Mouse (Mus musculus) adrenal gland, postnatal 10 days (tissue): ENCODE results near the gene Scaf8. TPM values are rescaled to one million over a fixed set of nuclear protein-coding genes. Genes with fewer than 3 reads are reported as not detected.
"Not testable (repeated sequence)": the region's sequence is repeated elsewhere in the genome, so short reads cannot be mapped to it uniquely, and the experiment has no call there.

Experiments
- DNase-seq: peaks from one replicate; pipeline ENCODE4 v3.0.0; 2021; ENCODE audit warnings: mixed read lengths
- long read RNA-seq, 2 experiments: library from polyadenylated mRNA; stranded (forward); transcript quantifications; one replicate each; pipeline ENCODE4 v2.0.0; 2021
- total RNA-seq, 2 experiments: library from RNA; stranded (reverse); gene quantifications; 2 replicates each; pipeline ENCODE4 v1.2.3; 2021

The Scaf8 gene
- 10 to 100 TPM; 37.8 to 43.7 TPM for total RNA-seq
- long read RNA-seq, experiment 1, partial matches to known transcripts = 4 of 4 reads
- long read RNA-seq, experiment 1, other reads (novel, unspliced or antisense) = 0 of 4 reads
- long read RNA-seq, experiment 2, full-length matches to known transcripts = 2 of 9 reads
- long read RNA-seq, experiment 2, partial matches to known transcripts = 5 of 9 reads
- long read RNA-seq, experiment 2, other reads (novel, unspliced or antisense) = 2 of 9 reads

- DNase-seq = peak; percentile 96
Measured at GRCm38 (mm10) chr17:3114720-3115379, at the start of gene Scaf8. Gene Scaf8 (plus strand): TSS chr17:3114972.

GRCm38 (mm10) chr17:3075166-3075872, 39.5 kb upstream of the Scaf8 start:
- no peak for DNase-seq

- no peak for DNase-seq
Measured at GRCm38 (mm10) chr17:3075873-3076245, 38.9 kb upstream of the Scaf8 start.

- DNase-seq = not testable (repeated sequence)
Measured at GRCm38 (mm10) chr17:3077936-3078335, 36.8 kb upstream of the Scaf8 start.

- DNase-seq = not testable (repeated sequence)
Measured at GRCm38 (mm10) chr17:3080587-3081349, 34.0 kb upstream of the Scaf8 start.

GRCm38 (mm10) chr17:3081512-3082100, 33.2 kb upstream of the Scaf8 start:
- DNase-seq = not testable (repeated sequence)

- DNase-seq = peak; percentile 18
Measured at GRCm38 (mm10) chr17:3082125-3082755, 32.5 kb upstream of the Scaf8 start.

- peak; percentile 55 for DNase-seq
Measured at GRCm38 (mm10) chr17:3082756-3083749, 31.7 kb upstream of the Scaf8 start.

- DNase-seq = peak; percentile 95
Measured at GRCm38 (mm10) chr17:3083886-3084550, 30.8 kb upstream of the Scaf8 start.

GRCm38 (mm10) chr17:3084551-3084930, 30.2 kb upstream of the Scaf8 start:
- DNase-seq = peak; percentile 86

- DNase-seq = no peak
Measured at GRCm38 (mm10) chr17:3085152-3085551, 29.6 kb upstream of the Scaf8 start.

GRCm38 (mm10) chr17:3092682-3093081, 22.1 kb upstream of the Scaf8 start:
- DNase-seq = no peak

GRCm38 (mm10) chr17:3099273-3099672, 15.5 kb upstream of the Scaf8 start:
- not testable (repeated sequence) for DNase-seq

GRCm38 (mm10) chr17:3102336-3103165, 12.2 kb upstream of the Scaf8 start:
- DNase-seq = peak; percentile 87

- DNase-seq = no peak
Measured at GRCm38 (mm10) chr17:3104154-3104931, 10.4 kb upstream of the Scaf8 start.

- DNase-seq = no peak
Measured at GRCm38 (mm10) chr17:3105022-3105421, 9.8 kb upstream of the Scaf8 start.

- no peak for DNase-seq
Measured at GRCm38 (mm10) chr17:3113737-3114357, 925 bp upstream of the Scaf8 start.

GRCm38 (mm10) chr17:3114358-3114719, 433 bp upstream of the Scaf8 start:
- DNase-seq = peak; percentile 75
